Mouse (Mus musculus) CH12.LX (cell line): ENCODE measurements at regions not wholly inside any gene's neighbourhood (a gene's known extent, or its start where the extent isn't known, plus 50 kb on each side); places are given as distances from the start of the nearest gene placed in this dataset.

Experiments
- DNase-seq: peaks from one replicate; pipeline ENCODE4 v3.0.0-alpha.2; 2013; ENCODE audit errors: extremely low read depth
- H3K27ac ChIP-seq: 2 replicates; pipeline ENCODE4 v1.5.1; 2012; ENCODE audit warnings: low read depth, mild to moderate bottlenecking, control low read depth, moderate library complexity; ENCODE audit not compliant: insufficient read depth
- H3K27me3 ChIP-seq: replicated peaks from 2 replicates; pipeline ENCODE3; 2012; ENCODE audit warnings: inconsistent platforms
- H3K36me3 ChIP-seq, 2 experiments: replicated peaks in 1 of 2; 2 replicates each; pipeline versions ENCODE3 to v1.6.1; 2012; ENCODE audit warnings: inconsistent platforms in 1 of 2, low read length in 1 of 2, mild to moderate bottlenecking in 1 of 2, mixed read lengths in 1 of 2, moderate library complexity in 1 of 2; ENCODE audit not compliant: control insufficient read depth in 1 of 2, insufficient read depth in 1 of 2
- H3K4me1 ChIP-seq, 2 experiments: 2 replicates each; pipeline ENCODE4 v1.6.1; 2012; ENCODE audit warnings: inconsistent platforms in 1 of 2, moderate library complexity in 1 of 2; ENCODE audit not compliant: insufficient read depth in 2 of 2, control insufficient read depth in 1 of 2
- H3K4me2 ChIP-seq: 2 replicates; pipeline ENCODE4 v1.6.1; 2012; ENCODE audit warnings: low read depth, mild to moderate bottlenecking, control low read depth; ENCODE audit not compliant: poor library complexity, insufficient read depth, severe bottlenecking
- H3K4me3 ChIP-seq, 3 experiments: fragments of 150-350 bp in 1 of 3; sonication (generic) in 1 of 3; replicated peaks in 1 of 3; 2 replicates each; pipeline versions ENCODE3 to v1.5.1; 2011 to 2012; ENCODE audit warnings: low read depth in 2 of 3, low read length in 2 of 3, mild to moderate bottlenecking in 2 of 3, moderate library complexity in 2 of 3, control low read depth in 1 of 3, improper control_type of control experiment in 1 of 3, inconsistent platforms in 1 of 3, mixed read lengths in 1 of 3; ENCODE audit not compliant: poor library complexity in 1 of 3
- H3K79me2 ChIP-seq: replicated peaks from 2 replicates; pipeline ENCODE4 v1.6.1; 2012; ENCODE audit warnings: mild to moderate bottlenecking, moderate library complexity; ENCODE audit not compliant: control insufficient read depth, poor library complexity, insufficient read depth, severe bottlenecking; ENCODE audit errors: extremely low read depth
- H3K9ac ChIP-seq: 2 replicates; pipeline ENCODE4 v1.6.1; 2012; ENCODE audit warnings: low read depth, mild to moderate bottlenecking, control low read depth, moderate library complexity; ENCODE audit not compliant: insufficient read depth
- H3K9me3 ChIP-seq: replicated peaks from 2 replicates; pipeline ENCODE3; 2012; ENCODE audit warnings: low read length, inconsistent platforms, mixed read lengths
- CHD1 ChIP-seq: IDR thresholded peaks from 2 replicates; pipeline ENCODE4 v1.6.1; 2012; ENCODE audit warnings: low read depth, low read length, improper control_type of control experiment, inconsistent platforms
- CHD2 ChIP-seq: IDR thresholded peaks from 2 replicates; pipeline ENCODE4 v1.6.1; 2011; ENCODE audit warnings: low read length, improper control_type of control experiment
- E2F4 ChIP-seq: IDR thresholded peaks from 2 replicates; pipeline ENCODE4 v1.6.1; 2011; ENCODE audit warnings: low read depth, low read length, improper control_type of control experiment; ENCODE audit not compliant: insufficient replicate concordance
- EP300 ChIP-seq: IDR thresholded peaks from 2 replicates; pipeline ENCODE4 v1.6.1; 2011; ENCODE audit warnings: low read length, improper control_type of control experiment
- GABPA ChIP-seq: IDR thresholded peaks from 2 replicates; pipeline ENCODE4 v1.6.1; 2012; ENCODE audit warnings: low read depth, low read length, improper control_type of control experiment, inconsistent platforms; ENCODE audit not compliant: insufficient replicate concordance
- HCFC1 ChIP-seq: IDR thresholded peaks from 2 replicates; pipeline ENCODE4 v1.6.1; 2012; ENCODE audit warnings: low read depth, mild to moderate bottlenecking, inconsistent platforms, low read length, improper control_type of control experiment
- IRF4 ChIP-seq: IDR thresholded peaks from 2 replicates; pipeline ENCODE4 v1.6.1; 2014; ENCODE audit warnings: low read depth, mild to moderate bottlenecking, inconsistent platforms, low read length, improper control_type of control experiment
- JUND ChIP-seq: conservative IDR thresholded peaks from 2 replicates; pipeline ENCODE4 v1.6.1; 2011; ENCODE audit warnings: low read depth, low read length, improper control_type of control experiment
- KAT2A ChIP-seq: IDR thresholded peaks from 2 replicates; pipeline ENCODE4 v1.6.1; 2012; ENCODE audit warnings: low read length, improper control_type of control experiment, inconsistent platforms; ENCODE audit not compliant: insufficient replicate concordance
- MAX ChIP-seq: IDR thresholded peaks from 2 replicates; pipeline ENCODE4 v1.6.1; 2011; ENCODE audit warnings: low read length, improper control_type of control experiment
- MAZ ChIP-seq: IDR thresholded peaks from 2 replicates; pipeline ENCODE4 v1.6.1; 2012; ENCODE audit warnings: low read depth, mild to moderate bottlenecking, inconsistent platforms, low read length, improper control_type of control experiment, moderate library complexity
- MEF2A ChIP-seq: IDR thresholded peaks from 2 replicates; pipeline ENCODE4 v1.6.1; 2014; ENCODE audit warnings: low read depth, mild to moderate bottlenecking, inconsistent platforms, low read length, improper control_type of control experiment, borderline replicate concordance
- MXI1 ChIP-seq: IDR thresholded peaks from 2 replicates; pipeline ENCODE4 v1.6.1; 2011; ENCODE audit warnings: mild to moderate bottlenecking, low read depth, low read length, improper control_type of control experiment
- MYC ChIP-seq: IDR thresholded peaks from 2 replicates; pipeline ENCODE4 v1.6.1; 2011; ENCODE audit warnings: low read depth, mild to moderate bottlenecking, improper control_type of control experiment, low read length
- NRF1 ChIP-seq: IDR thresholded peaks from 2 replicates; pipeline ENCODE4 v1.6.1; 2014; ENCODE audit warnings: low read depth, mild to moderate bottlenecking, inconsistent platforms, low read length, improper control_type of control experiment, moderate library complexity
- PAX5 ChIP-seq: IDR thresholded peaks from 2 replicates; pipeline ENCODE4 v1.6.1; 2012; ENCODE audit warnings: low read length, inconsistent platforms, mixed read lengths
- POLR2A ChIP-seq: IDR thresholded peaks from 2 replicates; pipeline ENCODE4 v1.6.1; 2011; ENCODE audit warnings: low read depth, mild to moderate bottlenecking, improper control_type of control experiment, low read length
- RCOR1 ChIP-seq: conservative IDR thresholded peaks from 2 replicates; pipeline ENCODE4 v1.6.1; 2012; ENCODE audit warnings: low read depth, mild to moderate bottlenecking, inconsistent platforms, low read length, improper control_type of control experiment
- SIN3A ChIP-seq: IDR thresholded peaks from 2 replicates; pipeline ENCODE4 v1.6.1; 2012; ENCODE audit warnings: low read length, improper control_type of control experiment, inconsistent platforms
- TBP ChIP-seq: conservative IDR thresholded peaks from 2 replicates; pipeline ENCODE4 v1.6.1; 2011; ENCODE audit warnings: low read depth, low read length, improper control_type of control experiment
- TCF12 ChIP-seq: IDR thresholded peaks from 2 replicates; pipeline ENCODE4 v1.6.1; 2014; ENCODE audit warnings: low read depth, mild to moderate bottlenecking, inconsistent platforms, low read length, improper control_type of control experiment
- UBTF ChIP-seq: IDR thresholded peaks from 2 replicates; pipeline ENCODE4 v1.6.1; 2012; ENCODE audit warnings: low read depth, mild to moderate bottlenecking, inconsistent platforms, low read length, improper control_type of control experiment, moderate library complexity
- USF1 ChIP-seq: IDR thresholded peaks from 2 replicates; pipeline ENCODE4 v1.6.1; 2014; ENCODE audit warnings: low read depth, mild to moderate bottlenecking, inconsistent platforms, low read length, improper control_type of control experiment
- ZC3H11A ChIP-seq: IDR thresholded peaks from 2 replicates; pipeline ENCODE4 v1.6.1; 2012; ENCODE audit warnings: low read depth, mild to moderate bottlenecking, inconsistent platforms, low read length, improper control_type of control experiment
- ZKSCAN1 ChIP-seq: IDR thresholded peaks from 2 replicates; pipeline ENCODE4 v1.6.1; 2012; ENCODE audit warnings: low read depth, inconsistent platforms, low read length, improper control_type of control experiment, borderline replicate concordance
- ZMIZ1 ChIP-seq: IDR thresholded peaks from 2 replicates; pipeline ENCODE4 v1.6.1; 2012; ENCODE audit warnings: low read depth, mild to moderate bottlenecking, inconsistent platforms, low read length, improper control_type of control experiment
- ZNF384 ChIP-seq: IDR thresholded peaks from 2 replicates; pipeline ENCODE4 v1.6.1; 2012; ENCODE audit warnings: low read depth, low read length, improper control_type of control experiment, inconsistent platforms
- dilution Hi-C: fragments of 300-500 bp; cut with MboI; formaldehyde crosslinking; loops from 2 replicates; pipeline ENCODE4 v1.14.3; 2020; ENCODE audit warnings: low sequenced_read_pairs; ENCODE audit not compliant: extremely low pct_unique_long_range_greater_than_20kb, extremely low pct_ligation_motif_present
- in situ Hi-C: fragments of 300-500 bp; cut with MboI; formaldehyde crosslinking; loops from 3 replicates; pipeline ENCODE4 v1.14.3; 2019; ENCODE audit warnings: low sequenced_read_pairs, low pct_ligation_motif_present, low pct_unique_long_range_greater_than_20kb, mixed read lengths

- in situ Hi-C loops: no loop called here
- Histone ChIP-seq H3K9ac (no peak overlapping the region), H3K27me3 (no peaks in the 10 kb centered on the region), H3K4me3 (no peak overlapping the region), H3K9me3 (peaks cover 29% of the 10 kb centered on the region), H3K79me2 (no peaks in the 10 kb centered on the region), H3K4me1 (no peaks in the 10 kb centered on the region), H3K36me3 (no peaks in the 10 kb centered on the region), H3K27ac (no peak overlapping the region), H3K4me2 (no peak overlapping the region)
- no peak for DNase-seq
- TF ChIP-seq MAX (no peak), ZMIZ1 (no peak), MXI1 (no peak), ZKSCAN1 (no peak), JUND (no peak), NRF1 (no peak), UBTF (no peak), SIN3A (no peak), CHD2 (no peak), E2F4 (no peak), GABPA (no peak), PAX5 (no peak)
- dilution Hi-C loops: no loop called here
Observed at GRCm38 (mm10) chr15:50942429-50942828, 2942.3 kb upstream of the Gm7489 start.

- in situ Hi-C loops: no loop called here
- TF ChIP-seq HCFC1 (no peak), NRF1 (no peak), TBP (no peak), E2F4 (no peak), ZNF384 (no peak), ZC3H11A (no peak), POLR2A (no peak), MYC (no peak), KAT2A (no peak), TCF12 (no peak), ZMIZ1 (no peak), IRF4 (no peak), CHD2 (no peak), MEF2A (no peak), EP300 (no peak), MAZ (no peak), RCOR1 (no peak), CHD1 (no peak), USF1 (no peak)
- dilution Hi-C loops: no loop called here
- Histone ChIP-seq H3K36me3 (no peaks in the 10 kb centered on the region), H3K79me2 (no peaks in the 10 kb centered on the region), H3K4me3 (no peak overlapping the region), H3K9ac (no peak overlapping the region), H3K27me3 (no peaks in the 10 kb centered on the region), H3K4me1 (no peaks in the 10 kb centered on the region), H3K27ac (no peak overlapping the region), H3K9me3 (peaks cover 30% of the 10 kb centered on the region), H3K4me2 (no peak overlapping the region)
- DNase-seq: no peak
Observed at GRCm38 (mm10) chr15:50944976-50945375, 2939.7 kb upstream of the Gm7489 start.
